Mouse (Mus musculus): ENCODE measurements around the gene Alox15. TPM values are rescaled to one million over a fixed set of nuclear protein-coding genes. Genes with fewer than 3 reads are reported as not detected.

The Alox15 gene
- total and polyA plus RNA-seq, 2 experiments from 2014 or later: 0.28 TPM; not detected in 1

DNA sequence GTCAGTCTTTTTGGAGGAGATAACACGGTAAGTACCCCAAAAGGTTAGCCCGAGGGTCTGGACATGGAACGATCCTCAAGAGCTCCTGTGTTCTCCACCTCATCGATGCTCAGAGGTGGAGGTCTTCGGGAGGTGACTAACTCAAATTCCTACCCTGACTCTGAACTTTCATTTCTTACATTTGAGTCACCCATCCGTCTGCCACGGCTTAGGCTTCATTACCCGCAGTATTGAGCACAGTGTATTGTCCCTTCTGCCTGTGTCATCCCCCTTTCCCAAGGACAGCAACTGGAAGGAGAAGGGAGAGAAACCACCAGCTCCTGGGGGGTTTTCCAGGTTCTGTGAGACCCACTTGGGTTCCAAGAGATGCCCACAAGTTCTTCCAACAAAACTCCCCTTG, 27.1 kb downstream of the Alox15 start:
- H3K36me3 ChIP-seq (ENCODE audit: insufficient read depth, low read length): no peaks in the 10 kb centered on the region
- DNase-seq (ENCODE audit: low spot score): no peak
- 87% methylated on average over 8 of the region's 8 CpGs for WGBS
- H3K9ac ChIP-seq (replicated peaks; ENCODE audit: low read length, poor library complexity, severe bottlenecking): no peak overlapping the region
- no peak for TF ChIP-seq CTCF (IDR thresholded peaks at IDR 0.05)
- H3K9me3 ChIP-seq (ENCODE audit: low read length): no peaks in the 10 kb centered on the region
- no peak for ATAC-seq (ENCODE audit: low FRiP score)
- H3K27me3 ChIP-seq (ENCODE audit: insufficient read depth, low read length): peaks cover 28% of the 10 kb centered on the region
- no peak overlapping the region for H3K27ac ChIP-seq (ENCODE audit: low read depth, low read length)
- H3K4me1 ChIP-seq (ENCODE audit: insufficient read depth, low read length): no peaks in the 10 kb centered on the region
- no peak overlapping the region for H3K4me3 ChIP-seq (ENCODE audit: low read depth, low read length)
- no peak overlapping the region for H3K4me2 ChIP-seq (ENCODE audit: low read depth, low read length, poor library complexity, severe bottlenecking)

- peaks cover 36% of the 10 kb centered on the region for H3K27me3 ChIP-seq (ENCODE audit: insufficient read depth, low read length)
- H3K27ac ChIP-seq (ENCODE audit: low read depth, low read length): no peak within 1 kb of the TSS
- peak within 1 kb of the TSS; percentile 28; the same call in 1 of the 2 replicates for H3K4me2 ChIP-seq (ENCODE audit: low read depth, low read length, poor library complexity, severe bottlenecking)
- no peak for ATAC-seq (ENCODE audit: low FRiP score)
- no peak within 1 kb of the TSS for H3K9ac ChIP-seq (replicated peaks; ENCODE audit: low read length, poor library complexity, severe bottlenecking)
- H3K9me3 ChIP-seq (ENCODE audit: low read length): no peaks in the 10 kb centered on the region
- 30% methylated on average over 7 of the region's 7 CpGs for WGBS
- no peaks in the 10 kb centered on the region for H3K36me3 ChIP-seq (ENCODE audit: insufficient read depth, low read length)
- H3K4me1 ChIP-seq (ENCODE audit: insufficient read depth, low read length): no peaks in the 10 kb centered on the region
- TF ChIP-seq CTCF (IDR thresholded peaks at IDR 0.05): no peak
- no peak for DNase-seq (ENCODE audit: low spot score)
- 0 out of 2 replicates have a peak within 1 kb of the TSS, but pooled peaks have one; percentile 13 for H3K4me3 ChIP-seq (ENCODE audit: low read depth, low read length)
Observed at GRCm38 (mm10) chr11:70322528-70322927, 29.3 kb downstream of the Alox15 start, which contains the start of gene Alox12e. Gene Alox12e (minus strand): TSS chr11:70322628.

DNA sequence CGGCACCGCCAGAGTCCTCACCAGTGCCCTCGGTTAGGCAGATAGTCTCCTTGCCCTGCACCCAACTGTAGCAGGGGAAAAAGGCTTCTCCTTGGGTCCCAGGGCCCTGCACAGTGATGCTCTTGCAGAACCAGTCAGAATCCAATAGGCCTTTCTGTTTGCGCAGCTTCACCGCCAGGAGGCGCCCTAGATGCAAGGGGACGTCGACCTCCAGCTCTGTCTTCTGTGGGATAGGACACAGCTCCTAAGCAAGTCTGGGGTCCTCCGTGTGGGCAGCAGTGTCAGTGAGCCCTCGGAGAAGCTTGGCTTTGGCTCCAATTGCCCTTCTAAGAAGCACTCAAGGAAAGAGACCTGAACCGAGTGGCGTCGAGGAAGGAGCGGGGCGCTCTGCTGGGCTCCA, 30.2 kb downstream of the Alox15 start:
- Histone ChIP-seq H3K36me3 (ENCODE audit: insufficient read depth, low read length) (no peaks in the 10 kb centered on the region), H3K27me3 (ENCODE audit: insufficient read depth, low read length) (peaks cover 36% of the 10 kb centered on the region), H3K9ac (replicated peaks; ENCODE audit: low read length, poor library complexity, severe bottlenecking) (no peak overlapping the region), H3K4me1 (ENCODE audit: insufficient read depth, low read length) (no peaks in the 10 kb centered on the region), H3K27ac (ENCODE audit: low read depth, low read length) (no peak overlapping the region), H3K4me3 (ENCODE audit: low read depth, low read length) (no peak overlapping the region), H3K9me3 (ENCODE audit: low read length) (no peaks in the 10 kb centered on the region), H3K4me2 (ENCODE audit: low read depth, low read length, poor library complexity, severe bottlenecking) (no peak overlapping the region)
- DNase-seq (ENCODE audit: low spot score) (peak; percentile 28), ATAC-seq (ENCODE audit: low FRiP score) (no peak)
- peak; percentile 71 for TF ChIP-seq CTCF (IDR thresholded peaks at IDR 0.05)
- WGBS: 2% methylated on average over 15 of the region's 15 CpGs

GRCm38 (mm10) chr11:70319614-70320013, 32.2 kb downstream of the Alox15 start:
- TF ChIP-seq CTCF (IDR thresholded peaks at IDR 0.05): no peak
- no peak for DNase-seq (ENCODE audit: low spot score)
- Histone ChIP-seq H3K36me3 (ENCODE audit: insufficient read depth, low read length) (no peaks in the 10 kb centered on the region), H3K4me2 (ENCODE audit: low read depth, low read length, poor library complexity, severe bottlenecking) (no peak overlapping the region), H3K27ac (ENCODE audit: low read depth, low read length) (no peak overlapping the region), H3K9me3 (ENCODE audit: low read length) (no peaks in the 10 kb centered on the region), H3K27me3 (ENCODE audit: insufficient read depth, low read length) (peaks cover 32% of the 10 kb centered on the region), H3K4me3 (ENCODE audit: low read depth, low read length) (no peak overlapping the region), H3K9ac (replicated peaks; ENCODE audit: low read length, poor library complexity, severe bottlenecking) (no peak overlapping the region), H3K4me1 (ENCODE audit: insufficient read depth, low read length) (no peaks in the 10 kb centered on the region)
- 82% methylated on average over 12 of the region's 12 CpGs for WGBS
- no peak for ATAC-seq (ENCODE audit: low FRiP score)

GRCm38 (mm10) chr11:70313833-70314232, 38.0 kb downstream of the Alox15 start:
- WGBS: 42% methylated on average over 7 of the region's 7 CpGs
- TF ChIP-seq CTCF (IDR thresholded peaks at IDR 0.05): peak; percentile 62
- H3K27me3 ChIP-seq (ENCODE audit: insufficient read depth, low read length): peaks cover 3% of the 10 kb centered on the region; the same call in 1 of the 2 replicates
- H3K9ac ChIP-seq (replicated peaks; ENCODE audit: low read length, poor library complexity, severe bottlenecking): no peak overlapping the region
- H3K4me3 ChIP-seq (ENCODE audit: low read depth, low read length): no peak overlapping the region
- no peaks in the 10 kb centered on the region for H3K4me1 ChIP-seq (ENCODE audit: insufficient read depth, low read length)
- no peak overlapping the region for H3K27ac ChIP-seq (ENCODE audit: low read depth, low read length)
- no peak overlapping the region for H3K4me2 ChIP-seq (ENCODE audit: low read depth, low read length, poor library complexity, severe bottlenecking)
- ATAC-seq (ENCODE audit: low FRiP score) (no peak), DNase-seq (ENCODE audit: low spot score) (no peak)
- no peaks in the 10 kb centered on the region for H3K9me3 ChIP-seq (ENCODE audit: low read length)
- H3K36me3 ChIP-seq (ENCODE audit: insufficient read depth, low read length): no peaks in the 10 kb centered on the region

DNA sequence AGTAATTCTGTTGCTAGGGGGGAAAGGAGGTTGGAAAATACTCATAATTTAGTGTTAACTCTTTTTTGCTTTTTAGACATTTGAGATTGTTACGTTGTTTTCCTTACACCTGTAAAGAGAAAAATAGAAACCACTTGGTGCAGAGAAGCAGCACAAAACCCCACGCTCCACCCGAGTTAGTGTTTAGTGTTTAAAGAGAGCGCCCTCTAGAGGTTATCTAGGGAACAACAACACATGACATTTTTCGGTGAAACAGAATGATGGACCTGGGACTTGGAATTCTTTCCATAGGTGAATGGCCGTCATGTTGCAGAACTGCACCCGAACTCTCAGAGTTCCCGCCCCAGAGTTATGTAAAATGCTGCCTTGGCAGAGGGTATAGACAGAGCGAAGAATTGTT, 42.5 kb downstream of the Alox15 start:
- no peak overlapping the region for H3K4me3 ChIP-seq (ENCODE audit: low read depth, low read length)
- WGBS: 31% methylated on average over 9 of the region's 9 CpGs
- no peaks in the 10 kb centered on the region for H3K4me1 ChIP-seq (ENCODE audit: insufficient read depth, low read length)
- no peak overlapping the region for H3K4me2 ChIP-seq (ENCODE audit: low read depth, low read length, poor library complexity, severe bottlenecking)
- ATAC-seq (ENCODE audit: low FRiP score): no peak
- no peaks in the 10 kb centered on the region for H3K36me3 ChIP-seq (ENCODE audit: insufficient read depth, low read length)
- DNase-seq (ENCODE audit: low spot score): peak; percentile 79
- no peaks in the 10 kb centered on the region for H3K9me3 ChIP-seq (ENCODE audit: low read length)
- peak; percentile 75 for TF ChIP-seq CTCF (IDR thresholded peaks at IDR 0.05)
- H3K27me3 ChIP-seq (ENCODE audit: insufficient read depth, low read length): peaks cover 7% of the 10 kb centered on the region; the same call in 1 of the 2 replicates
- no peak overlapping the region for H3K27ac ChIP-seq (ENCODE audit: low read depth, low read length)
- no peak overlapping the region for H3K9ac ChIP-seq (replicated peaks; ENCODE audit: low read length, poor library complexity, severe bottlenecking)

All from midbrain, postnatal 0 days (tissue).